Mouse (Mus musculus) limb, embryonic 15.5 days (tissue): ENCODE measurements around the gene Scamp5. TPM values are rescaled to one million over a fixed set of nuclear protein-coding genes. Genes with fewer than 3 reads are reported as not detected.

Experiments
- ATAC-seq: fragments of 200-750 bp; cut with Nextera tagmentation; 2 replicates; pipeline ENCODE4 v1.8.0; 2017; ENCODE audit warnings: low read depth, moderate TSS enrichment; ENCODE audit not compliant: insufficient number of reproducible peaks, low FRiP score, low TSS enrichment
- H3K27ac ChIP-seq: fragments of 300-500 bp; sonication (generic); 2 replicates; pipeline ENCODE4 v1.5.1; 2015; ENCODE audit warnings: moderate library complexity, mild to moderate bottlenecking, inconsistent platforms
- H3K27me3 ChIP-seq: fragments of 300-500 bp; sonication (generic); 2 replicates; pipeline ENCODE4 v1.6.1; 2015; ENCODE audit warnings: inconsistent platforms
- H3K36me3 ChIP-seq: fragments of 300-500 bp; sonication (generic); 2 replicates; pipeline ENCODE4 v1.6.1; 2015; ENCODE audit warnings: inconsistent platforms
- H3K4me1 ChIP-seq: fragments of 300-500 bp; sonication (generic); 2 replicates; pipeline ENCODE4 v1.6.1; 2015; ENCODE audit warnings: inconsistent platforms
- H3K4me2 ChIP-seq: fragments of 300-500 bp; sonication (generic); 2 replicates; pipeline ENCODE4 v1.6.1; 2015; ENCODE audit warnings: mild to moderate bottlenecking, inconsistent platforms
- H3K4me3 ChIP-seq: fragments of 300-500 bp; sonication (generic); 2 replicates; pipeline ENCODE4 v1.5.1; 2015; ENCODE audit warnings: mild to moderate bottlenecking, inconsistent platforms
- H3K9ac ChIP-seq: fragments of 300-500 bp; sonication (generic); 2 replicates; pipeline ENCODE4 v1.6.1; 2015; ENCODE audit warnings: inconsistent platforms
- H3K9me3 ChIP-seq: fragments of 300-500 bp; sonication (generic); 2 replicates; pipeline ENCODE4 v1.6.1; 2016; ENCODE audit warnings: inconsistent platforms
- WGBS: fragments of 180-500 bp; shearing (Covaris S2); methylation state at CpG from one replicate; pipeline ENCODE4 v1.1.7; 2015; 5-methylcytosine and 5-hydroxymethylcytosine counted together
- polyA plus RNA-seq: library from polyadenylated mRNA; unstranded; fragments of >200 nt; fragmentation: Nextera tagmentation; extraction: Ambion mirVana; gene quantifications from 2 replicates; pipeline ENCODE4 v1.2.1, GENCODE M21; 2015

The Scamp5 gene
- 12.7 and 14.2 TPM in 2 replicates for polyA plus RNA-seq

DNA sequence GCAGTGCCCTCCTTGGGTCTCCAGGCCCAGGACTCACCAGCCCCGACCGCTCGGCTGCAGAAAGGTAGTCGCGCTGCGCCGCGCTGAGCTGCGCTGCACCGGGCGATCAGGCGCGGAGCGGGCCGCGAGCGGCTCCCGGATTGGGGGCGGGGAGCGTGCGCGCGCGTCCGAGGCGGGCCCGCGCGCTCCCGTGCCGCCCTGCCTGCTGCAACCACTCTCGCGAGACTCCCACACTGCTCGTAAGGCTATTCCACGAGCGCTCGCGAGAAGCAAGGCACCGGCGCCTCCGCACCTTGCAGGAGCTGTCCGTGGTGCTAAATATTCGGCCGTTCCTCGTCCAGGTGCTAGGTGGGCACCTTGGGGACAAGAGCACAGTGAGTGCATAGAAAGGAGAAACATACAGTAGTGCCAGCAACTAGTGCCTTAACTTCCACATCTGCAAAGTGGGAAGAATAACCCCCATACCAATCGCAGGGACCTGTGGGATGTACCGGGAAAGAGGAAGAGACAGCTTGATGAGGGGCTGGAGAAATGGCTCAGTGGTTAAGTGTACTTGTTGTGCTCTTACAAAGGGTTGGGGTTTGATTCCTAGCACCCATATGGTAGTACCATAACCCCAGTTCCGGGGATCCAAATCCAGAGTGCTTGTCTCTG lies at the start of gene Scamp5:
Scamp5 (minus strand) TSS at position 165 of the 654 bp plus-strand sequence.
- Histone ChIP-seq H3K27ac (0 out of 2 replicates have a peak within 1 kb of the TSS, but pooled peaks have one; percentile 43), H3K4me3 (peak within 1 kb of the TSS; percentile 70), H3K27me3 (no peaks in the 10 kb centered on the region), H3K4me2 (peak within 1 kb of the TSS; percentile 93), H3K4me1 (peaks cover 16% of the 10 kb centered on the region), H3K36me3 (no peaks in the 10 kb centered on the region), H3K9me3 (no peaks in the 10 kb centered on the region), H3K9ac (peak within 1 kb of the TSS; percentile 56)
- ATAC-seq = peak; percentile 84
- WGBS = 2% methylated on average over 48 of the region's 48 CpGs

DNA sequence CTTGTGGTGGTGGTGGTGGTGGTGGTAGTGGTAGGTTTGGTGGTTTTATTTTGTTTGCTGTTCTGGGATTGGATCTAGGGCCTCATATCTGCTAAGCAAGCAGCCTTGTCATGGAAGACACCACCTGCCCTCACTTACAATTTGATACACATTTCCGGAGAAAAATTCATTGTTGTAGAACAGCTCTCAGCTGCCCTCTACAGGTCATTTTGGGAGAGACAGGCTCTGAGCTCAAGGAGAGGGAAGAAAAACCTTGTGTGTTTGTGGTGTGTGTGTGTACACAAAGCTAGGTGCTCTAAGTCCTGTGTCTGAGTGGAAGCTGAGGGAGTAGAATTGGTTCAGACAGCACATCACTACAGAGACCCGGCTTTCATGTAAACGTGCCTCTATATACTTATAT lies 49.3 kb upstream of the Scamp5 start:
- H3K9me3 ChIP-seq = no peaks in the 10 kb centered on the region
- H3K9ac ChIP-seq = no peak overlapping the region
- H3K27ac ChIP-seq = no peak overlapping the region
- H3K4me2 ChIP-seq = no peak overlapping the region
- no peak for ATAC-seq
- H3K4me3 ChIP-seq = no peak overlapping the region
- H3K36me3 ChIP-seq = no peaks in the 10 kb centered on the region
- H3K27me3 ChIP-seq = no peaks in the 10 kb centered on the region
- peaks cover 4% of the 10 kb centered on the region for H3K4me1 ChIP-seq
- 8% methylated on average over 3 of the region's 3 CpGs for WGBS

DNA sequence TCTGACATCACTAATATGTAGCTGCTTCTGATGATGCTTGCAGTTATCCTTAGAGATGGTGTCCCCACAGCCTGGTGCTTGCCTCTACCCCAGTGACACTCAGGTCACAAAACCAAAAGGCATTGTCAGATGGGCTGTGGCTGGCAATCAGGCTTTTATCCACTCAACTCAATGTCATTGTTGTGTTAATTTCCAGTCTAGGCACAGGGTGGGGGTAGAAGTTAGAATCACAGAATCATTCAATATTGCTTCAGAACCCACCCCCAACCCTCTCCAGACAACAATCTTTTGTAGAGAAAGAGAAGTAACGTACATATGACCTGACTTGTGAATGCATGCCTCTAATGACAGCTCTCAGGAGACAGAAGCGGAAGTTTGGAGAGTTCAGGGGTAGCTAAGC lies 42.7 kb upstream of the Scamp5 start:
- ATAC-seq = no peak
- no peaks in the 10 kb centered on the region for H3K36me3 ChIP-seq
- H3K4me2 ChIP-seq = no peak overlapping the region
- H3K27ac ChIP-seq = no peak overlapping the region
- no peak overlapping the region for H3K4me3 ChIP-seq
- WGBS = 64% methylated on average over 2 of the region's 2 CpGs
- peaks cover 12% of the 10 kb centered on the region for H3K27me3 ChIP-seq
- H3K9me3 ChIP-seq = no peaks in the 10 kb centered on the region
- H3K4me1 ChIP-seq = no peaks in the 10 kb centered on the region; the same call in 1 of the 2 replicates
- H3K9ac ChIP-seq = no peak overlapping the region

DNA sequence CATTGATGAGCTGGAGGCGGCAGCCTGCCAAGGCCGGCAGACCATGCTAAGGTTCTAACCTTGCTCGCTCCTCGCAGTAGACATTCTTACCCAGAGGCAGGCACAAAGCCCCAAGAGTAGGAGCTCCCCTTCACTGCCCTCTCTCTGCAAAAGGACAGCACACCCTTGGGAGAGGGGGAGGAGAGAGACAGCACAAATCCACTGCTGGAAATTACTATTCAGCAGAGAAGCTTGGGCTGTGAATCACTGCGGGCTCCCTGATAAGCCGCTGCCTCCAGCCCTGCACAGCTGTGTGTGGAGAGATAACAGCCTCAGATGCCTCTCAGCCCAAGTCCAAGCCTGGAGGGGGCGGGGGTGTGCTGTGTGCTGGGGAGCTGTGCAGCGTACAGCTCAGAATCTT lies 37.8 kb upstream of the Scamp5 start:
- H3K9ac ChIP-seq = no peak overlapping the region
- 13% methylated on average over 8 of the region's 8 CpGs for WGBS

DNA sequence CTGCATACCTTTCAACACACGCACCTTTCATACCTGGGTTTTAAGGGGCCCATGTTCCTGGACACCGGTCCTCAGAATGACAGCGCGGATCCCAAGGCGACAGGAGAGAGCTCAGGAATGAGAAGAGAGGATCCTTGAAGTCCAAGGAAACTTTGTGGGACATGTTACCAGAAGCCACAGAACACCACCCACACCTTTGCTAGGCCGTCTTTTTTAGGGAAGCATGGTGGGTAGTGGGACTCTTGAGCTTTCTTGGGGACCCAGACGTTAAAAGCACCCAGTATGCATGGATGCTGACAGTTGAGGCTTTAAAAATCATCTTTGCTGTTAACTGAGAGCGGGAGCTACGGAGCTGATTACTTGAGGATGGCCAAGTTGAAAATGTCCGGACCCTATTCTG lies 37.0 kb upstream of the Scamp5 start:
- H3K9me3 ChIP-seq = no peaks in the 10 kb centered on the region
- 0 out of 2 replicates have a peak overlapping the region, but pooled peaks have one; percentile 49 for H3K4me3 ChIP-seq
- H3K36me3 ChIP-seq = no peaks in the 10 kb centered on the region
- no peak overlapping the region for H3K9ac ChIP-seq
- WGBS = 52% methylated on average over 10 of the region's 10 CpGs
- no peak overlapping the region for H3K27ac ChIP-seq
- H3K4me1 ChIP-seq = peaks cover 32% of the 10 kb centered on the region
- no peak for ATAC-seq
- H3K27me3 ChIP-seq = peaks cover 69% of the 10 kb centered on the region
- H3K4me2 ChIP-seq = peak overlapping the region; percentile 98; the same call in 1 of the 2 replicates

More for the DNA sequence above, 37.8 kb upstream of the Scamp5 start:
- H3K4me1 ChIP-seq = peaks cover 32% of the 10 kb centered on the region
- no peak overlapping the region for H3K4me2 ChIP-seq
- H3K27me3 ChIP-seq = peaks cover 61% of the 10 kb centered on the region
- no peak overlapping the region for H3K27ac ChIP-seq
- H3K9me3 ChIP-seq = no peaks in the 10 kb centered on the region
- no peaks in the 10 kb centered on the region for H3K36me3 ChIP-seq
- no peak for ATAC-seq
- H3K4me3 ChIP-seq = no peak overlapping the region

DNA sequence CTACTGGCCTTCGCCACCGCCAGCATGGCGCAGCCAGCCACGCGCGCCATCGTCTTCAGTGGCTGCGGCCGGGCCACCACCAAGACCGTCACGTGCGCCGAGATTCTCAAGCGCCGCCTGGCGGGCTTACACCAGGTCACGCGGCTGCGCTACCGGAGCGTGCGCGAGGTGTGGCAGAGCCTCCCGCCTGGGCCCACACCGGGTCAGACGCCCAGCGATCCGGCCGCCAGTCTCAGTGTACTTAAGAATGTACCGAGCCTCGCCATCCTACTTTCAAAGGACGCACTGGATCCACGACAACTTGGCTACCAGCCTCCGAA lies 36.5 kb upstream of the Scamp5 start:
- under 1% methylated on average over 34 of the region's 34 CpGs for WGBS
- Histone ChIP-seq H3K4me1 (peaks cover 32% of the 10 kb centered on the region), H3K9me3 (no peaks in the 10 kb centered on the region), H3K4me3 (peak overlapping the region; percentile 49), H3K4me2 (peak overlapping the region; percentile 98), H3K27me3 (peaks cover 74% of the 10 kb centered on the region), H3K9ac (peak overlapping the region; percentile 23; the same call in 1 of the 2 replicates), H3K27ac (no peak overlapping the region), H3K36me3 (no peaks in the 10 kb centered on the region)
- 0 out of 2 replicates have a peak, but pooled peaks have one; percentile 36 for ATAC-seq

DNA sequence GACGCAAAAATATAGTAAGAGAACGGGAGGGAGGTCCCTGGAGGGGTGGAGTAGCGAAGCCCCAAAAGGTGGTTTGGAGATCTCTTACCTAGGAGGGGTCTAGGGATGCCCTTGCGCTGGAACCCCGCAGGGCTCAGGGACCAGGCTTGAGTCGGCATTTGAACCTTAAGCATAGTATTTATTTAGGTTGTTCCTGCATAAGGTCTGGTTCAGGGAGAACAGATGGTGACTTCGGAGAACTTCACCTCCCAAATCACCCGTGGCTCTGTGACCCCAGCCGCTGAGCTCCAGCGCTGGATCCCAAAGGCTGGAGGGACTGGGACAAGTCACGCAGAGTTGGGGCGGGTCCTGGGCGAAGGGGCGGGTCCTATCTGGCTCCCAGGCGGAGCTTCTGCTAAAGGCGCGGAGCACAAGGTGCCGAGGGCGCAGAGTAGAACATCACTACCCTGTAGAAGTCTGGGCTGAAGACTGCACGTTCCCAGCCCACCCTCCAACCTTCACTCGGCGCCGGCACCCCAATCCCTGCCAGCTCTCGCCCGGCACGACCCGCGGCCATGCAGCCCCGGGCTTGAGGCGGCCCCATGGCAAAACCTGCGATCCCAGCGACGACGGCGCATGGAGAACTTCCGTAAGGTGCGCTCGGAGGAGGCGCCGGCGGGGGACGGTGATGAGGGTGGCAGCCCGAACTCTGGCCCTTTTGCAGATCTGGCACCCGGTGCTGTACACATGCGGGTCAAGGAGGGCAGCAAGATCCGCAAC lies 35.9 kb upstream of the Scamp5 start, which contains the start of gene Rpp25:
Rpp25 (plus strand) TSS at position 405 of the 759 bp plus-strand sequence.
- Histone ChIP-seq H3K9me3 (no peaks in the 10 kb centered on the region), H3K27ac (no peak within 1 kb of the TSS), H3K4me1 (peaks cover 32% of the 10 kb centered on the region), H3K9ac (peak within 1 kb of the TSS; percentile 23; the same call in 1 of the 2 replicates), H3K4me2 (peak within 1 kb of the TSS; percentile 98), H3K4me3 (peak within 1 kb of the TSS; percentile 49), H3K36me3 (no peaks in the 10 kb centered on the region), H3K27me3 (peaks cover 78% of the 10 kb centered on the region)
- ATAC-seq = peak; percentile 21; the same call in 1 of the 2 replicates
- WGBS = under 1% methylated on average over 46 of the region's 46 CpGs

DNA sequence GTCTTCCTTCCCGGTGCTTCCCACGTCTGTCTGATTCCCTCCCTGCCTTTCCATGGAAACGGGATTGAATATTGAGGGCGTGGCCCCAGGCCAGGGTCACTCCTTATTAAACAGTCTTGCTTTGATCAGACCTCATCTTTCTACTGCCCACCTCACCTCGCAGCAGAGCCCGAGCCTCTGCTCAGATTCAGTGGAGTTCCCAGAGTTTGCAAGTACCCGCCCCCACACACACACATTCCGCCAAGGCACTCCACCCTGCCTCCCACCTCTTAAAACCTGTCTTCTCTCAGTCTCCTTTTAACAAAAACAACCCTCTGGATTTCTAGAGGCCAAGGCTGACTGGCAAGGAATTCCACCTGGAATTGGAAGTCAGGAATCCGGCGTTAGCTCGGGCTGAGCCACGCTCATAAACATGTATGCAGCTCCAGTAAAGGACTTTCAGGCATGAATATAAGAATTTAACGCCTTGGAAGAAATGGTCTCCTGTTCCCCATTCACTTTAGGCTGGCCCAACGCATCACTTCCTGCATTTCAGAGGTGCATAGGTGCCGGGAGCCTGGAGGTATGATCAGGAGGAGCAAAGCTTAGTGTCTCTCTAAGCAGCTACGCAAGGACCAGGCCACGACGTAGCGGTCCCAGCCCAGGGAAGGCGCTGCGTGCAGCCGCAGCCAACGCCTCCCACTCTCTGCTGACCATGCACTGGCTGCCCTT lies 35.2 kb upstream of the Scamp5 start:
- Histone ChIP-seq H3K36me3 (no peaks in the 10 kb centered on the region), H3K9ac (0 out of 2 replicates have a peak overlapping the region, but pooled peaks have one; percentile 23), H3K4me1 (peaks cover 32% of the 10 kb centered on the region), H3K27me3 (peaks cover 81% of the 10 kb centered on the region), H3K4me3 (peak overlapping the region; percentile 49), H3K4me2 (peak overlapping the region; percentile 98), H3K27ac (no peak overlapping the region), H3K9me3 (no peaks in the 10 kb centered on the region)
- ATAC-seq = no peak
- WGBS = 4% methylated on average over 23 of the region's 23 CpGs

DNA sequence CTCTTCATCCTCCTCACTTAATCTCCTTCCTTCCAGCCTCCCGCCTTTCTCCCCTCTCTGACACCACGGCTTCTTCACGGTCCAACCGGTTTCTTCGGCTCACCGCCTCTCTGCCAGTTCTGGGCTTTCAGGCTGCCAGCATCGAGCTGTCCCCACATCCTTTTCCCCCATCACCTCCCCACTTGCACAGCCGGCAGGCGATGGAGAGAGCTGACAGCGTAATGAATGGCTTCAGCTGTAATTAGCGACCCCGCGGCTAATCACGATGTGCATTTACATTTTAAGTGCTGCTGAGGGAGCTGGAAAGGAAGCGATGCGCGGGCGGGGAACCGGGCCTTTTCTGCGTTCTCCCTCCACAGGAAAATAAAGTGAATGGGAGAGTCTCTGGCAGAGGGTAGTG lies 34.0 kb upstream of the Scamp5 start:
- Histone ChIP-seq H3K4me3 (0 out of 2 replicates have a peak overlapping the region, but pooled peaks have one; percentile 8), H3K36me3 (no peaks in the 10 kb centered on the region), H3K27ac (no peak overlapping the region), H3K9ac (no peak overlapping the region), H3K4me2 (peak overlapping the region; percentile 14; the same call in 1 of the 2 replicates), H3K4me1 (peaks cover 32% of the 10 kb centered on the region), H3K27me3 (peaks cover 81% of the 10 kb centered on the region), H3K9me3 (no peaks in the 10 kb centered on the region)
- ATAC-seq = no peak
- 6% methylated on average over 20 of the region's 20 CpGs for WGBS

DNA sequence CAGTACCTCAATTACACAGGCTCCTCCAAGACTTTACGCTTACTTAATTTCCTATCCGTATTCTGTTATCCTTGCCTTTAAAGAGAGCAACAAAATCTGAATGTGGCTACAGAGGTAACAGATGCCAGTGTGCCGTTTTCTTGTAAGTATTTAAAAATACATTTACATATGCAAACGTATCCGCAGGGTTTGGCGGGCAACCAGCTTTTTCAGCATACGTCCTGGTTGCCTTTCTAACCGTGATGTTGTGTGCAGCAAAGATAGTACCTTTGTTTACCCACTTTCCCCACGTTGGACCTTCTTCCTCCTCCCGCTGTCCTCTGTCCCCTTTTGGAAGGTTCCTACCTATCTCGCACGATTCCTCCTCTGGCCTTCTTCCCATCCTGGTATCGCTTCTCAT lies 33.6 kb upstream of the Scamp5 start:
- Histone ChIP-seq H3K9me3 (no peaks in the 10 kb centered on the region), H3K4me3 (0 out of 2 replicates have a peak overlapping the region, but pooled peaks have one; percentile 8), H3K4me1 (peaks cover 32% of the 10 kb centered on the region), H3K36me3 (no peaks in the 10 kb centered on the region), H3K9ac (no peak overlapping the region), H3K27ac (no peak overlapping the region), H3K4me2 (no peak overlapping the region; the same call in 1 of the 2 replicates), H3K27me3 (peaks cover 78% of the 10 kb centered on the region)
- WGBS = 11% methylated on average over 13 of the region's 13 CpGs
- no peak for ATAC-seq

DNA sequence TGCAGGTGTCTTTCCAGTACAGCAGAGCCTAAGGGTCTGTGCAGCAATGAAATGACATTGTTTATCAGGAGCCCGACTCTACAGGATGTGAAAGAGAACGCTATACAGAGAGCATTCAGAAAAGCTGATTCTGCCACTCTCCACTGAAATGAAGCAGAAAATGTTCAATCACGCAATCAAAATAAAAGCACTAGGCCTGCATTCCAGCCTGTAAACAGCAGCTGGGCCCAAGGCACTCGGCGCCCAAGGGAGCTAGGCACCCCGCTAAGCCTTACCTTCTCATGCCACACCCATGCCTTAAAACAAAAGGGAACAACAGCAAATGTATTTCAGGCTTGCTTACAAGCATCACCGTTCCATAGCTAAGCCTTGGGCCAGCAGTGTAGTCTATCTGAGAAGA lies 30.7 kb upstream of the Scamp5 start:
- Histone ChIP-seq H3K4me2 (no peak overlapping the region), H3K9ac (no peak overlapping the region), H3K27ac (no peak overlapping the region), H3K9me3 (no peaks in the 10 kb centered on the region), H3K4me3 (no peak overlapping the region), H3K27me3 (peaks cover 48% of the 10 kb centered on the region), H3K36me3 (no peaks in the 10 kb centered on the region), H3K4me1 (peaks cover 19% of the 10 kb centered on the region)
- ATAC-seq = no peak
- 56% methylated on average over 7 of the region's 7 CpGs for WGBS
